Mouse (Mus musculus) heart, embryonic 10.5 days (tissue): ENCODE results near the gene Oaf. TPM values are rescaled to one million over a fixed set of nuclear protein-coding genes. Genes with fewer than 3 reads are reported as not detected.
A peak's percentile ranks its signal among the peaks of the same experiment; 100 is the strongest.

Experiments
- DNase-seq: peaks from one replicate; pipeline ENCODE4 v3.0.0-alpha.2; 2017; ENCODE audit warnings: low spot score
- H3K27ac ChIP-seq: fragments of 300-500 bp; sonication (generic); 2 replicates; pipeline ENCODE4 v1.5.1; 2016; ENCODE audit warnings: mild to moderate bottlenecking
- H3K27me3 ChIP-seq: fragments of 300-500 bp; sonication (generic); 2 replicates; pipeline ENCODE4 v1.6.1; 2016; ENCODE audit warnings: mild to moderate bottlenecking; ENCODE audit not compliant: poor library complexity, insufficient read depth, severe bottlenecking
- H3K36me3 ChIP-seq: fragments of 300-500 bp; sonication (generic); 2 replicates; pipeline ENCODE4 v1.6.1; 2016; ENCODE audit warnings: mild to moderate bottlenecking, moderate library complexity
- H3K4me1 ChIP-seq: fragments of 300-500 bp; sonication (generic); 2 replicates; pipeline ENCODE4 v1.6.1; 2016; ENCODE audit warnings: mild to moderate bottlenecking
- H3K4me3 ChIP-seq: fragments of 300-500 bp; sonication (generic); 2 replicates; pipeline ENCODE4 v1.5.1; 2016; ENCODE audit warnings: mild to moderate bottlenecking, moderate library complexity
- H3K9me3 ChIP-seq: fragments of 300-500 bp; sonication (generic); 2 replicates; pipeline ENCODE4 v1.6.1; 2016; ENCODE audit warnings: mild to moderate bottlenecking, moderate library complexity
- WGBS: fragments of 180-500 bp; shearing (Covaris S2); methylation state at CpG from one replicate; pipeline ENCODE4 v1.1.7; 2016; 5-methylcytosine and 5-hydroxymethylcytosine counted together
- polyA plus RNA-seq: library from polyadenylated mRNA; unstranded; fragments of >200 nt; fragmentation: Nextera tagmentation; extraction: Ambion mirVana; gene quantifications from 2 replicates; pipeline ENCODE4 v1.2.1, GENCODE M21; 2016

Gene Oaf
- polyA plus RNA-seq, 1 experiment from 2014 or later, result 39.8 TPM

DNA sequence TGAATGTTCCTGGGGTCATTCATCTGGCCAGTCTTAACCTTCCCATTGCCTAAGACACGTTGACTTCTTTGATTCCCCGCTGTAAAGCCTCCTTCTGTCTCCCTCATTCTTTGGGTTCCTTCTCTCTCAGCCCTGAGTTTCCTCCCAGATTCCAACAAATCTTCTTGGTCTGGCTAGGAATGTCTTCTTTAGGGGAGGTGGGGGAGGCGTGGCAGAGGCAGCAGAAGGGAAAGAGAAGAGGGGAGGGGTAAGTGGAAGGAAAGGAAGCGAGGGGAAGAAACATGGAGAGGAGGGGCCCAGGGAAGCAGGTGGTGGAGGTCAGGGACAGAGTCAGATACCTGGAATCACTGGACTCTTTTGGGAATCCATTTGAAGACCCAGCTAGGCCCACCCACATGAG is 22.7 kb upstream of the Oaf start:
- no peak for DNase-seq
- no peaks in the 10 kb centered on the region for H3K9me3 ChIP-seq
- H3K4me3 ChIP-seq, result no peak overlapping the region
- H3K27ac ChIP-seq, result peak overlapping the region; percentile 74
- no peaks in the 10 kb centered on the region for H3K36me3 ChIP-seq
- H3K4me1 ChIP-seq, result peaks cover 38% of the 10 kb centered on the region
- H3K27me3 ChIP-seq, result no peaks in the 10 kb centered on the region
- WGBS, result 66% methylated on average over 4 of the region's 4 CpGs

DNA sequence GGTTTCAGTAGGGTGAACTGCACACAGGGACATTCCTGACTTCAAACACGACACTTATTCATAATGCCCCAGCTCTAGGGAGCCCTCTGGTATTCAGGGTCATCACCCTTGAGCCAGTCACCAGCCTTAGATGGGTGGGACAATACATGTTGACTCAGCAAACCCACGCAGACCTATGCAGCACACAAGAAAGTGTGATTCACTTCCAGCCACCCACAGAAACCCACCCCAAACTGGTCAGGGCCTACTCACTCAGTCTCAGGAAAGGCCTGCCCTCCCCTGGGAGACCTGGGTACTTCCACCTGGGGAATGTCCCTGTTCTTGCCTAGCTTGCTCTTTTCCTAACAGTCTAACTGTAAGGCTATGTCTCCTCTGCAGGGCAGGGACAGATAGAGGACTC is 22.2 kb upstream of the Oaf start:
- no peaks in the 10 kb centered on the region for H3K9me3 ChIP-seq
- peaks cover 40% of the 10 kb centered on the region for H3K4me1 ChIP-seq
- H3K27ac ChIP-seq, result peak overlapping the region; percentile 74
- no peak overlapping the region for H3K4me3 ChIP-seq
- DNase-seq, result no peak
- no peaks in the 10 kb centered on the region for H3K27me3 ChIP-seq
- WGBS, result 37% methylated on average over 2 of the region's 2 CpGs
- no peaks in the 10 kb centered on the region for H3K36me3 ChIP-seq

- H3K4me1 ChIP-seq, result peaks cover 40% of the 10 kb centered on the region
- no peaks in the 10 kb centered on the region for H3K27me3 ChIP-seq
- no peak for DNase-seq
- no peaks in the 10 kb centered on the region for H3K36me3 ChIP-seq
- H3K4me3 ChIP-seq, result no peak overlapping the region
- whole genome bisulfite sequencing, result 73% methylated on average over 4 of the region's 4 CpGs
- H3K27ac ChIP-seq, result peak overlapping the region; percentile 74
- H3K9me3 ChIP-seq, result no peaks in the 10 kb centered on the region
Observed at GRCm38 (mm10) chr9:43261124-43261907, 21.6 kb upstream of the Oaf start.

- DNase-seq, result no peak
- Histone ChIP-seq H3K27ac (peak overlapping the region; percentile 74; the same call in 1 of the 2 replicates), H3K36me3 (no peaks in the 10 kb centered on the region), H3K4me1 (peaks cover 40% of the 10 kb centered on the region), H3K9me3 (no peaks in the 10 kb centered on the region), H3K4me3 (no peak overlapping the region), H3K27me3 (no peaks in the 10 kb centered on the region)
- 88% methylated on average over 7 of the region's 7 CpGs for WGBS
Observed at GRCm38 (mm10) chr9:43260661-43261060, 20.9 kb upstream of the Oaf start.

GRCm38 (mm10) chr9:43253271-43253681 is 13.6 kb upstream of the Oaf start:
- Histone ChIP-seq H3K27ac (peak overlapping the region; percentile 77), H3K9me3 (no peaks in the 10 kb centered on the region), H3K4me1 (peaks cover 28% of the 10 kb centered on the region), H3K27me3 (peaks cover 6% of the 10 kb centered on the region; the same call in 1 of the 2 replicates), H3K36me3 (no peaks in the 10 kb centered on the region), H3K4me3 (no peak overlapping the region)
- no peak for DNase-seq
- WGBS, result 26% methylated on average over 5 of the region's 5 CpGs

- Histone ChIP-seq H3K27me3 (peaks cover 6% of the 10 kb centered on the region; the same call in 1 of the 2 replicates), H3K4me3 (no peak overlapping the region), H3K36me3 (no peaks in the 10 kb centered on the region), H3K4me1 (peaks cover 28% of the 10 kb centered on the region), H3K27ac (peak overlapping the region; percentile 77), H3K9me3 (no peaks in the 10 kb centered on the region)
- DNase-seq, result no peak
- WGBS, result 56% methylated on average over 3 of the region's 3 CpGs
Observed at GRCm38 (mm10) chr9:43252790-43253189, 13.1 kb upstream of the Oaf start.

DNA sequence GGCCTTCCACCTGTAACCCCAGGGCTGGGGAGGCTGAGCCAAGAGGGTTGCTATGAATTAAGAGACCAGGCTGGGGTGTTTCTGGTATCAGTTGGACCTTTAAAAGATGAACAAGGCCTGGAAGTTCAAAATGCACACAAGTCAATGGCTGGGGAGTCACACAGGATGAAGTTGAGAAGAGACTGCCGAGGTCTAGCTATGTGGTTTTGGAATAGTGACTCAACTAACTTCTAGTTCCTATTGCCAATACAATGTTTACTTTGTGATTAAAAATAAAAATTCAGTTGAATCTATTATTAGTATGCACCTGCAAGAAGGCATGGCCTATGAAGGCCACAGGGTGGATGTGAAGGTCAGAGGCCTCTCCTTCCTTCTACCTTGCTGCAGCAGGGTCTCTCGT is 12.1 kb upstream of the Oaf start:
- H3K4me3 ChIP-seq, result no peak overlapping the region
- no peak overlapping the region for H3K27ac ChIP-seq
- DNase-seq, result no peak
- no peaks in the 10 kb centered on the region for H3K36me3 ChIP-seq
- H3K4me1 ChIP-seq, result peaks cover 25% of the 10 kb centered on the region
- peaks cover 6% of the 10 kb centered on the region; the same call in 1 of the 2 replicates for H3K27me3 ChIP-seq
- H3K9me3 ChIP-seq, result no peaks in the 10 kb centered on the region
- 88% methylated on average over 2 of the region's 2 CpGs for WGBS

GRCm38 (mm10) chr9:43246738-43247180 is 7.0 kb upstream of the Oaf start:
- Histone ChIP-seq H3K27me3 (no peaks in the 10 kb centered on the region), H3K36me3 (no peaks in the 10 kb centered on the region), H3K27ac (peak overlapping the region; percentile 71), H3K4me3 (peak overlapping the region; percentile 46), H3K9me3 (no peaks in the 10 kb centered on the region), H3K4me1 (peaks cover 21% of the 10 kb centered on the region)
- WGBS, result 6% methylated on average over 10 of the region's 10 CpGs
- DNase-seq, result no peak

DNA sequence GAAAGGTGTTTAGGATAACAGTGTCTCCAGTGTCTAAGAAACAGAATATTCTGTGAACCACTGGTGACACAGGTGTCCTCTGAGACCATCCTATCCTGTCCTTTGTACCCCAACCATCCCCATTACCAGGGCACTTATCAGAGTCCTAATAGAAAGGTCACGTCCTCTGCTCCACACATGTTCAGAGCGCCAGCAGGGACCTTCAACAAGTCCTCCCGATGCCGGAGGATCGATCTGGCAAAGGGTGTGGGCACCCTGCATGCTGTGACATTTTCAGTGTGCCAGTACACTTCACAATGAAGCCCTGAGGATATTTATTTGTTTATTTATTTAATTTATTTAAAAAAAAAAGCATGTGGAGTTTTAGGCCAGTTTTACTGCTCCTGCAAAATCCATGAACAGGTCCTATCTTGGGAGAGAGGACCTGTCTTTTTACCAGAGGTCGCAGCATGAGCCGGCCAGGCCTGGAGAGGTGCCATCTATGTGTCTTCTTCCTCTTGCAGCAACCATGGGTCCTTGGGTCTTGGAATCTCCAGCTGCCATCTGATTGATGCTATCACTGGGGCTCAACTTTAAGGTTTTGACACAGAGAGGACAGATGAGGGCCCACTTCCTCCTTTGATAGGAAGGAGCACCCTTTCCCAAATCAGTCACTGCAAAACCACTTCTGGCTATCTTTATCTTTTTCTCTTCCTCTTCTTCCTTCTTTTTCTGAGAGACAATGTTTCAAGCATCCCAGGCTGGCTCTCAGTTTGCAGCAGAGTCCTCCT is 6.3 kb upstream of the Oaf start:
- Histone ChIP-seq H3K27ac (peak overlapping the region; percentile 71), H3K4me1 (peaks cover 25% of the 10 kb centered on the region), H3K9me3 (no peaks in the 10 kb centered on the region), H3K27me3 (no peaks in the 10 kb centered on the region), H3K4me3 (no peak overlapping the region), H3K36me3 (no peaks in the 10 kb centered on the region)
- WGBS, result 76% methylated on average over 7 of the region's 7 CpGs
- no peak for DNase-seq

GRCm38 (mm10) chr9:43242432-43242831 is 2.7 kb upstream of the Oaf start:
- WGBS, result 62% methylated on average over 5 of the region's 5 CpGs
- DNase-seq, result no peak
- Histone ChIP-seq H3K4me3 (no peak overlapping the region), H3K36me3 (no peaks in the 10 kb centered on the region), H3K27ac (peak overlapping the region; percentile 16; the same call in 1 of the 2 replicates), H3K9me3 (no peaks in the 10 kb centered on the region), H3K27me3 (no peaks in the 10 kb centered on the region), H3K4me1 (peaks cover 59% of the 10 kb centered on the region)

DNA sequence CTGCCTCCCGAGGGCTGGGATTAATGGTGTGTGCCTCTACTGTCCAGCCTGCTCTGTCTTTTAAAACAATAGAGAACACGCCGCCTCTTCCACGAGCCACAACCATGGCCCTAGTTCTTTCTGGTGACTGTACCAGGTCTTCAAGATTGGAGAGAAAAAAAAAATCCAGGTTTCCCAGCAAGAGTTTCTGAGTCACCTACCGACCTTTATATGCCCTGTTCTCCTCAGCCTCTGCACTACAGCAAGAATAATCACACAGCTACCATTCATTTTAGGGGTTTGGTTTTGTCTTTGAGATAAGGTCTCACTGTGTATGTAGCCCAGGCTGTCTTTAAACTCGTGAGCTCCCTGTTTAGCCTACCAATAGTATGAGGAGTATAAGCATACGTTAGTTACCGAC is 2.3 kb upstream of the Oaf start:
- DNase-seq, result no peak
- Histone ChIP-seq H3K36me3 (no peaks in the 10 kb centered on the region), H3K27me3 (no peaks in the 10 kb centered on the region), H3K4me1 (peaks cover 63% of the 10 kb centered on the region), H3K9me3 (no peaks in the 10 kb centered on the region), H3K27ac (0 out of 2 replicates have a peak overlapping the region, but pooled peaks have one; percentile 16), H3K4me3 (no peak overlapping the region)
- 83% methylated on average over 8 of the region's 8 CpGs for WGBS

- Histone ChIP-seq H3K9me3 (no peaks in the 10 kb centered on the region), H3K27ac (peak overlapping the region; percentile 17; the same call in 1 of the 2 replicates), H3K27me3 (no peaks in the 10 kb centered on the region), H3K4me1 (peaks cover 63% of the 10 kb centered on the region), H3K36me3 (no peaks in the 10 kb centered on the region), H3K4me3 (no peak overlapping the region)
- no peak for DNase-seq
- WGBS, result 63% methylated on average over 4 of the region's 4 CpGs
Observed at GRCm38 (mm10) chr9:43241291-43241690, 1.6 kb upstream of the Oaf start.

- no peaks in the 10 kb centered on the region for H3K9me3 ChIP-seq
- 26% methylated on average over 2 of the region's 2 CpGs for WGBS
- H3K4me3 ChIP-seq, result peak overlapping the region; percentile 95
- H3K36me3 ChIP-seq, result 0 out of 2 replicates have a peak, but pooled peaks cover 2% of the 10 kb centered on the region
- peak overlapping the region; percentile 95 for H3K27ac ChIP-seq
- peaks cover 65% of the 10 kb centered on the region for H3K4me1 ChIP-seq
- no peak for DNase-seq
- no peaks in the 10 kb centered on the region for H3K27me3 ChIP-seq
Observed at GRCm38 (mm10) chr9:43240594-43240900, 836 bp upstream of the Oaf start.
